Mouse (Mus musculus) gastrocnemius, adult 18-20 months (tissue): ENCODE measurements around the gene Rpl32. TPM values are rescaled to one million over a fixed set of nuclear protein-coding genes. Genes with fewer than 3 reads are reported as not detected.

Source experiments
- DNase-seq: peaks from one replicate; pipeline ENCODE4 v3.0.0; 2021; ENCODE audit warnings: low spot score
- total RNA-seq, 2 experiments: library from RNA; stranded (reverse); gene quantifications; 2 replicates each; pipeline ENCODE4 v1.2.3; 2021

Gene Rpl32
- total RNA-seq, 2 experiments from 2014 or later, result 568 to 577 TPM

GRCm38 (mm10) chr6:115818129-115818528, 9.6 kb upstream of the Rpl32 start:
- DNase-seq, result no peak

- DNase-seq, result no peak
These were observed 6.5 kb upstream of the Rpl32 start for GRCm38 (mm10) chr6:115815041-115815440.

- DNase-seq, result peak; percentile 74
These were observed 5.6 kb upstream of the Rpl32 start for GRCm38 (mm10) chr6:115814104-115814503.

GRCm38 (mm10) chr6:115811606-115812005, 3.1 kb upstream of the Rpl32 start:
- DNase-seq, result no peak

- no peak for DNase-seq
These were observed 405 bp downstream of the Rpl32 start for GRCm38 (mm10) chr6:115808196-115808487.

GRCm38 (mm10) chr6:115807464-115808195, 917 bp downstream of the Rpl32 start:
- DNase-seq, result no peak

GRCm38 (mm10) chr6:115804432-115805192, 3.9 kb downstream of the Rpl32 start:
- no peak for DNase-seq

GRCm38 (mm10) chr6:115803541-115804382, 4.8 kb downstream of the Rpl32 start:
- DNase-seq, result peak; percentile 48

GRCm38 (mm10) chr6:115801811-115802210, 6.7 kb downstream of the Rpl32 start:
- no peak for DNase-seq

- DNase-seq, result no peak
These were observed 15.8 kb downstream of the Rpl32 start for GRCm38 (mm10) chr6:115792691-115793215.

GRCm38 (mm10) chr6:115791842-115792686, 16.5 kb downstream of the Rpl32 start:
- DNase-seq, result peak; percentile 34

- peak; percentile 52 for DNase-seq
These were observed 17.5 kb downstream of the Rpl32 start for GRCm38 (mm10) chr6:115791016-115791415.

- no peak for DNase-seq
These were observed 25.8 kb downstream of the Rpl32 start for GRCm38 (mm10) chr6:115782781-115783180.

GRCm38 (mm10) chr6:115776363-115776762, 32.2 kb downstream of the Rpl32 start:
- DNase-seq, result no peak

- peak; percentile 70 for DNase-seq
These were observed 32.7 kb downstream of the Rpl32 start for GRCm38 (mm10) chr6:115775838-115776237.

GRCm38 (mm10) chr6:115774501-115774921, 34.0 kb downstream of the Rpl32 start, which contains the start of gene Cand2:
Gene Cand2 (plus strand): TSS chr6:115774538.
- peak; percentile 45 for DNase-seq

- DNase-seq, result peak; percentile 27
These were observed 34.6 kb downstream of the Rpl32 start for GRCm38 (mm10) chr6:115773966-115774413.

- no peak for DNase-seq
These were observed 35.9 kb downstream of the Rpl32 start for GRCm38 (mm10) chr6:115772604-115773003.

- no peak for DNase-seq
These were observed 36.3 kb downstream of the Rpl32 start for GRCm38 (mm10) chr6:115772201-115772600.

GRCm38 (mm10) chr6:115770852-115771251, 37.7 kb downstream of the Rpl32 start:
- no peak for DNase-seq
